Mouse (Mus musculus) embryonic facial prominence, embryonic 11.5 days (tissue): Measurements from ENCODE around the gene S100a8. TPM values are rescaled to one million over a fixed set of nuclear protein-coding genes. Genes with fewer than 3 reads are reported as not detected.
A peak's percentile ranks its signal among the peaks of the same experiment; 100 is the strongest.

Experiments
- ATAC-seq: fragments of 200-750 bp; cut with Nextera tagmentation; replicated peaks from 2 replicates; pipeline ENCODE4 v1.8.0; 2017; ENCODE audit warnings: low read depth; ENCODE audit not compliant: insufficient number of reproducible peaks, low FRiP score, low TSS enrichment
- DNase-seq: peaks from one replicate; pipeline ENCODE4 v3.0.0-alpha.2; 2015; ENCODE audit warnings: low spot score
- H3K27ac ChIP-seq: fragments of 300-500 bp; sonication (generic); replicated peaks from 2 replicates; pipeline ENCODE4 v1.5.1; 2014; ENCODE audit warnings: mild to moderate bottlenecking, low read depth, low read length, control low read depth
- H3K27me3 ChIP-seq: fragments of 300-500 bp; sonication (generic); 2 replicates; pipeline ENCODE4 v1.6.1; 2014; ENCODE audit warnings: mild to moderate bottlenecking, low read length, moderate library complexity, mixed read lengths; ENCODE audit not compliant: control insufficient read depth, insufficient read depth
- H3K36me3 ChIP-seq: fragments of 300-500 bp; sonication (generic); replicated peaks from 2 replicates; pipeline ENCODE4 v1.6.1; 2014; ENCODE audit warnings: low read depth, mild to moderate bottlenecking, low read length, moderate library complexity, mixed read lengths; ENCODE audit not compliant: control insufficient read depth, insufficient read depth
- H3K4me1 ChIP-seq: fragments of 300-500 bp; sonication (generic); 2 replicates; pipeline ENCODE4 v1.6.1; 2014; ENCODE audit warnings: low read length, mixed read lengths; ENCODE audit not compliant: control insufficient read depth, insufficient read depth
- H3K4me2 ChIP-seq: fragments of 300-500 bp; sonication (generic); 2 replicates; pipeline ENCODE4 v1.6.1; 2014; ENCODE audit warnings: low read depth, mild to moderate bottlenecking, control low read depth, low read length, moderate library complexity
- H3K4me3 ChIP-seq: fragments of 300-500 bp; sonication (generic); 2 replicates; pipeline ENCODE4 v1.5.1; 2014; ENCODE audit warnings: low read depth, low read length, control low read depth
- H3K9ac ChIP-seq: fragments of 300-500 bp; sonication (generic); replicated peaks from 2 replicates; pipeline ENCODE4 v1.6.1; 2014; ENCODE audit warnings: mild to moderate bottlenecking, control low read depth, low read length
- H3K9me3 ChIP-seq: fragments of 300-500 bp; sonication (generic); replicated peaks from 2 replicates; pipeline ENCODE4 v1.6.1; 2016; ENCODE audit warnings: mild to moderate bottlenecking, low read length, inconsistent platforms, mixed read lengths; ENCODE audit not compliant: control insufficient read depth
- WGBS: fragments of 180-500 bp; shearing (Covaris S2); extraction: QIAGEN DNeasy Blood & Tissue Kit; methylation state at CpG from one replicate; pipeline ENCODE4 v1.1.7; 2014; 5-methylcytosine and 5-hydroxymethylcytosine counted together
- polyA plus RNA-seq: library from polyadenylated mRNA; unstranded; fragments of >200 nt; fragmentation: Nextera tagmentation; extraction: Ambion mirVana; gene quantifications from 2 replicates; pipeline ENCODE4 v1.2.1, GENCODE M21; 2014

S100a8 gene
- polyA plus RNA-seq, 1 experiment from 2014 or later, result 10.5 TPM

- no peak overlapping the region for H3K4me2 ChIP-seq
- no peak overlapping the region for H3K27ac ChIP-seq
- 36% methylated on average over 5 of the region's 5 CpGs for WGBS
- no peaks in the 10 kb centered on the region for H3K9me3 ChIP-seq
- ATAC-seq, result peak; percentile 79
- H3K27me3 ChIP-seq, result no peaks in the 10 kb centered on the region
- H3K4me1 ChIP-seq, result no peaks in the 10 kb centered on the region
- no peak overlapping the region for H3K4me3 ChIP-seq
- H3K9ac ChIP-seq, result no peak overlapping the region
- DNase-seq, result peak; percentile 93
- H3K36me3 ChIP-seq, result no peaks in the 10 kb centered on the region
Observed at GRCm38 (mm10) chr3:90652878-90653508, 15.8 kb upstream of the S100a8 start.

DNA sequence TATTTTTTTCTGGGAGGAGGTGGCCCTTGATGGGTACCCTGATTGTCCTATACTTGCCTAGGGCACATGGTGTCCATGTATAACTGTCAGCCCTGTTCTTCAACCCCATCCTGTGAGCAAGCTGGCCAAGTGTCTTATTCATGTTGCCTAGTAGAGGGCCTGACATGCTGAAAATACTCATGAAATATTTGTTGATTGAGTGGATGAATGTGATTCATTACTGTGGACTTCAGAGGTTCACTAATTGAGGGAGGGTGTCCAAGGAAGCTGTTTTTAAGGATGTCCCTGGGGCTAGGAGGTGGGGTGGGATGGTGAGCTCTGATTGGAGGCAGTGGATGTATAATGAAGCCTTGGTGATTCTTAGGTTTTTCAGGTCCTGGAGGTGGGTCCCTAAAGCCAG lies 15.1 kb upstream of the S100a8 start, which contains the start of gene S100a7a:
Gene S100a7a (plus strand): TSS at position 301 of the 400 bp plus-strand sequence.
- Histone ChIP-seq H3K4me3 (no peak within 1 kb of the TSS), H3K4me2 (no peak within 1 kb of the TSS), H3K27me3 (no peaks in the 10 kb centered on the region), H3K9ac (no peak within 1 kb of the TSS), H3K4me1 (no peaks in the 10 kb centered on the region), H3K9me3 (no peaks in the 10 kb centered on the region), H3K27ac (no peak within 1 kb of the TSS), H3K36me3 (no peaks in the 10 kb centered on the region)
- no peak for ATAC-seq
- no peak for DNase-seq

GRCm38 (mm10) chr3:90657405-90657804 lies 11.4 kb upstream of the S100a8 start:
- Histone ChIP-seq H3K4me1 (no peaks in the 10 kb centered on the region), H3K4me3 (no peak overlapping the region), H3K9me3 (no peaks in the 10 kb centered on the region), H3K36me3 (no peaks in the 10 kb centered on the region), H3K4me2 (no peak overlapping the region), H3K27ac (no peak overlapping the region), H3K27me3 (no peaks in the 10 kb centered on the region), H3K9ac (no peak overlapping the region)
- WGBS, result 79% methylated on average over 4 of the region's 4 CpGs
- DNase-seq (no peak), ATAC-seq (no peak)

DNA sequence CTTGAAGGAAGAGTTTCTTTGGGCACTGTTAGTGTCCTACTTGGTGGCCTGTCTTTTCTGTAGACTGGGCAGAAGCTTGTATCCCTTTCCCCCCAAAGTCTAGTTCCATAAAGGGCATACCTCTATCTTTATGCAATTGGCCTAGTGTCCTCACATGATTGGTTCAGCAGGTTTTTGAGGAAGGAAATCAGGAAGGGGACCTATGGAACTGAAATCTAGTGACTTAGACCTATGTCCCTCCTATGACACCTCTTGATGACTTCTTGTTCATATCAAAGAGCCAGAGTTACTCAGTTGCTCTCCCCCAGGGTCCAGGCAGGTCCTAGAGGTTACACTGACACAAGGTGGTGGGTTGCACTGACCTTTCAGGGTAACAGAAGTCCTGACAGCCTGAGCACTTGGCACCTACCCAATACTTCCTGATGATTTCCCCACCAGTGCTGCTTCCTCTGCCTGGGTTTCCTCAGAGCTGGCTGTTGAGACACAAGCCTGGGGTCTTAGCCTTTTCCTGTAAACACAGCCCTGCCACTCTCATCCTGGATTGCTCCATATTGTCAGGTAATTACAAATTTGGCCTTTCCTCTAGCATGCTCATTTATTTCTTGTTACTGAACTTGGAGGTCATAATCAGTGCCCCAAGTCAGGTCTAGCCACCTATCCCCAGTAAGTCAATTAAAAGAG lies 9.3 kb upstream of the S100a8 start:
- H3K9me3 ChIP-seq, result no peaks in the 10 kb centered on the region
- no peak overlapping the region for H3K9ac ChIP-seq
- H3K4me1 ChIP-seq, result no peaks in the 10 kb centered on the region
- no peaks in the 10 kb centered on the region for H3K36me3 ChIP-seq
- H3K27ac ChIP-seq, result no peak overlapping the region
- no peaks in the 10 kb centered on the region for H3K27me3 ChIP-seq
- ATAC-seq, result no peak
- DNase-seq, result no peak
- H3K4me2 ChIP-seq, result no peak overlapping the region
- no peak overlapping the region for H3K4me3 ChIP-seq

GRCm38 (mm10) chr3:90664219-90664618 lies 4.6 kb upstream of the S100a8 start:
- H3K27me3 ChIP-seq, result no peaks in the 10 kb centered on the region
- no peak overlapping the region for H3K4me2 ChIP-seq
- H3K36me3 ChIP-seq, result no peaks in the 10 kb centered on the region
- no peak overlapping the region for H3K27ac ChIP-seq
- H3K4me3 ChIP-seq, result no peak overlapping the region
- 78% methylated on average over 2 of the region's 2 CpGs for WGBS
- no peaks in the 10 kb centered on the region for H3K4me1 ChIP-seq
- no peak overlapping the region for H3K9ac ChIP-seq
- peak; percentile 26 for DNase-seq
- no peak for ATAC-seq
- H3K9me3 ChIP-seq, result no peaks in the 10 kb centered on the region

DNA sequence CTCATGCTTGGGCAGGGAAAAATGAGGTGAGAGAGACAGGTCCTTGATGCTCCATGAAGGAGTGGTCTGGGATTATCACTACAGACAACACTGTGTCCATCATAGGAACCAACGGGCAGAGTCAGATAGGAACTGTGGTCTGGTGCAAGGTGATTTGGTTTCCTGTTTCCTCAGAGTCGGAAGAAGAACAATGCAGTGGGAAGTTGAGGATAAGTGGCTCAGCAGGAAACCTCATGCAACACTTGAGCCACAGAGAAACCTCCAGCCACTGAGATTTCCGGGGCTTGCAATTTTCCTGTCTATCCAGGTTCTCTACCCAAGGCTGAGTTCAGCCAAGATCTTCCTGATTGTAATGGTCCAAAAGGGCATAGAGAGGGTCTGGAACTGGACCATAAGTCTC lies 9.9 kb downstream of the S100a8 start:
- DNase-seq (no peak), ATAC-seq (no peak)
- H3K9me3 ChIP-seq, result no peaks in the 10 kb centered on the region
- no peak overlapping the region for H3K4me3 ChIP-seq
- H3K27ac ChIP-seq, result no peak overlapping the region
- no peaks in the 10 kb centered on the region for H3K36me3 ChIP-seq
- no peaks in the 10 kb centered on the region for H3K27me3 ChIP-seq
- no peak overlapping the region for H3K4me2 ChIP-seq
- H3K4me1 ChIP-seq, result no peaks in the 10 kb centered on the region
- H3K9ac ChIP-seq, result no peak overlapping the region
- 63% methylated on average over 3 of the region's 3 CpGs for WGBS

- Histone ChIP-seq H3K27ac (no peak overlapping the region), H3K4me1 (no peaks in the 10 kb centered on the region), H3K9me3 (no peaks in the 10 kb centered on the region), H3K4me3 (no peak overlapping the region), H3K4me2 (no peak overlapping the region), H3K9ac (no peak overlapping the region), H3K36me3 (no peaks in the 10 kb centered on the region), H3K27me3 (no peaks in the 10 kb centered on the region)
- no peak for ATAC-seq
- DNase-seq, result no peak
- 90% methylated on average over 3 of the region's 3 CpGs for WGBS
Observed at GRCm38 (mm10) chr3:90683929-90684328, 15.2 kb downstream of the S100a8 start.

- Histone ChIP-seq H3K9ac (no peak overlapping the region), H3K9me3 (no peaks in the 10 kb centered on the region), H3K4me3 (no peak overlapping the region), H3K36me3 (no peaks in the 10 kb centered on the region), H3K27ac (no peak overlapping the region), H3K4me2 (no peak overlapping the region), H3K27me3 (no peaks in the 10 kb centered on the region), H3K4me1 (no peaks in the 10 kb centered on the region)
- ATAC-seq (no peak), DNase-seq (no peak)
- WGBS, result 88% methylated on average over 2 of the region's 2 CpGs
Observed at GRCm38 (mm10) chr3:90686835-90687234, 18.1 kb downstream of the S100a8 start.
